Mouse (Mus musculus) cerebellum, adult (tissue): Measurements from ENCODE around the gene Ckb.
"Not testable (repeated sequence)": the region's sequence is repeated elsewhere in the genome, so short reads cannot be mapped to it uniquely, and the experiment has no call there.

Source experiments
- ATAC-seq: cut with Nextera tagmentation; 2 replicates; pipeline ENCODE4 v1.9.2; 2017; ENCODE audit warnings: mild to moderate bottlenecking, moderate library complexity, mixed read lengths; ENCODE audit not compliant: insufficient number of reproducible peaks, low FRiP score, low TSS enrichment

Gene Ckb

DNA sequence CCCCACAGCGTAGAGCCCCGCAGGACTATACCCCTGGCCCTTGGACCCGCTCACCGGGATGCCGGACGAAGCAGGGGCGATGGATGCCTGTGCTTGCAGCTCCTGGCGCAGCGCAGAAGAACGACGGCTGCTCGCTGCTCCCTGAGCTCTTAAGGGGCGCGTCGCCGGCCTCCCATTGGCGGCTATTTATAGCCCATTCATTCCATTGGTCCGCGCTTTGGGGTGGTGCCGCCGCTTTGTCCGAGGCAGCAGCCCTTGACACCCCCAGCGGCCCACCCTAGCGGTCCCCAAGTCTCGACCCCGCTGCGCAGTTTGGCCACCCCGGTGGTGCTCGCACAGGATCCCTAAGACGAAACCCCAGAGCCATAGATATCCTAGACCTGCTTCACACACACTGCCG is at the start of gene Ckb:
TSS of gene Ckb (minus strand) at position 163 of the 400 bp plus-strand sequence.
- ATAC-seq, result peak; percentile 74

DNA sequence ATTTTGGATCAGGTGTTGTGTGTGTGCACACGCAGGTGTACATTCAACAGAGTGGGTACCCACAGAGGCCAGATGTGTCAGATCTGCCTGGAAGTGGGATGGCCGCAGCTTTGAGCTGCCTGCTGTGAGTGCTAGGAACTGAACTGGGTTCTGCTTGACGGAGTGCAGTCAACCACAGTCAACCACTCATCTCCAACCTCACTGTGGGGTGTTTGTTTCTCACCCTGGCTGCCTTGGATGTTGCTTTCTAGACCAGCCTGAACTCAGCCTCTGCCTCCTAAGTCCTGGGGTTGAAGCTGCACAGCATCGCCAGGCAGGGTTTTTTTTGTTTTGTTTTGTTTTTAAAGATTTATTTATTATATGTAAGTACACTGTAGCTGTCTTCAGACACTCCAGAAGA is 48.1 kb upstream of the Ckb start:
- no peak for ATAC-seq

DNA sequence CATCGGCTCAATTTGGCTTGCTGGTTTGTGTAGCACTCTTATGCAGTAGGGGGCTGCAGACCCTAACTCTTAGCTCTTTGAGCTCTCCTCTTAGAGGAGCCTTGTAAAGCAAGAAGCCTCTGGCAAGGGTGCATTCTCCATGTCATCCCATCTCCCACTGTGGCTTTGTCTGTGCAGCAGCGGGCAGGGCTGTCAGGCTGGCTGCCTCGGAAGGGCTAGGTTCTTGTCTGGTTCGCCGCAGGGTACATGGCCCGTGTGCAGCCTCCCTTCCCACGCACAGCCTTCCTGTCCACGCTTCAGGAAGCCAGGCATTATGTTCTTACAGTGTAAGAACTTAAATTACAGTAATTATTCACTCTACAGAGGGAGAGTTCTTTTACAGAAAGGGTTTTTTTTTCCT is 46.5 kb upstream of the Ckb start:
- ATAC-seq, result peak; percentile 79; the same call in 1 of the 2 replicates

DNA sequence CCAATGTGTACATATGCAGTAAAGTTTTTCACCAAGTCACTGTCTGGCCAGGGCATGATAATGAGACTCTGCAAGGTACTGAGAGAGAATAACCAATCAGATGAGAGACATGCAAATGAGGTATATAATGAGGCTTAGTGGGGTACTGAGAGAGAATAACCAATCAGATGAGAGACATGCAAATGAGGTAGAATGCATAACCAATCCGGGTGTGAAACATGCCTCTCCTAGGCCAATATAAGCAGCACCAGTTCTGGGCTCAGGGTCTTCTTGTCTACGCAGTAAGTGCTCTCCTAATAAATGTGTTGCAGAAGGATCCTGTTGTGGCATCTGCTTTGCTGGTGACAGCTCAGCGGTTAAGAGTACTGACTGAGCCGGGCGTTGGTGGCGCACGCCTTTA is 44.4 kb upstream of the Ckb start:
- ATAC-seq, result no peak

DNA sequence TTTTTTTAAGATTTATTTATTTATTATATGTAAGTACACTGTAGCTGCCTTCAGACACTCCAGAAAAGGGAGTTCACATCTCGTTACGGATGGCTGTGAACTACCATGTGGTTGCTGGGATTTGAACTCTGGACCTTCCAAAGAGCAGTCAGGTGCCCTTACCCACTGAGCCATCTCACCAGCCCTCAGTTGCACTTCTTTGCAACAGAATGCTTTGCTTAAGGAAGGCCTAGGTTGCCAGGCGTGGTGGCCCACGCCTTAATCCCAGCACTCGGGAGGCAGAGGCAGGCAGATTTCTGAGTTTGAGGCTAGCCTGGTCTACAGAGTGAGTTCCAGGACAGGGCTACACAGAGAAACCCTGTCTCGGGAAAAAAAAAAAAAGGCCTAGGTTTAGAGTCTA is 41.7 kb upstream of the Ckb start:
- ATAC-seq, result not testable (repeated sequence)

DNA sequence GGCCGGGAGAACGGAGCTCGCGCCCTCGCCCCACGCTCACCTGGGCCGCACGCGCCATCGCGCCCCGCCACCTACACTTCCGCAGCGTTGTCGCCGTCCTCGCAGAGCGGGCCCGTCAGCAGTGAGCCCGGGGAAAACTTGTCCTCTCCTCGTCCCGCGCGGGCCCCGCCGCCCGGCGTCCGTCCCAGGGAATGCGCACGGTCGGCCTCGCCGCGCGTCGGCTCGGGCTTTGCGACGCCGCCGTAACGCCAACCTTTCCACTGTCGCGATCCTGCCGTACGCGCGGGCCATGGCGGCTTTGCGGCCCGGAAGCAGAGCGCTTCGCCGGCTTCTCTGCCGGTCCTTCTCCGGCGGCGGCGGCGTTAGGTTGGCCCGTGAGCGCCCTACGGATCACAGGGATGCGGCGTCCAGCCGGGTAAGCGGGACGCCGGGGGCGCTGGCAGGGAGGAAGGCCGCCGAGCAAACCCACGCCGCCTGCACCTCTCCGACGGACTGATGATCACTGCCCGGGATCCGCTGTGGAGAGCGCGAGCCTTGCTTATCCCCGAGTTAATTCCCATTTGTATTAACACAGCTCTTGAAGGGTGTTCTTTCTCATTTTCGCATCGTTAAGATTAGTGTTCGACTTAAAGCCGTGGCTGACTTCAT is 41.0 kb upstream of the Ckb start, which contains the start of the genes Bag5 and Apopt1:
TSS of gene Bag5 (minus strand) at position 254 of the 648 bp plus-strand sequence.
TSS of gene Apopt1 (plus strand) at position 258 of the 648 bp plus-strand sequence.
- peak; percentile 87 for ATAC-seq

DNA sequence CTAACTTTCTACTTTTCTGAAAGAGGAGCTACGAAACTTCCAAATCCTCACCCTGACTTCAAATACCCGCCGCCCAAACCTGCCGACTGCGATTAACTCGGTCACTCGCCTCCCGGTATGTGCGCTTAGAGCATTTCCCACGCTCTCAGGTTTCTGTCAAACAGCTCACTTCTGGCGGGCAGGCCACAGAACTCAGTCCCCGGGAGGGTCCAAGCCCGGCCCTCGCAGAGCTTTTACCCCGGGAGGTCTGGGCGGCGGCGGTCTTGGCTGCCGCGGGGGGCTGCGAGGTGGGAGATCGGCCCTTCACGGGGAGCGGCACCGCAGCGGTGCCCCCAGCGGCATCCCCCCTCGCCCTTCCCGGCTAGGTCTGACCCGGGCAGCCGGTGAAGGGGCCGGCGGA is 40.3 kb upstream of the Ckb start:
- peak; percentile 33; the same call in 1 of the 2 replicates for ATAC-seq

DNA sequence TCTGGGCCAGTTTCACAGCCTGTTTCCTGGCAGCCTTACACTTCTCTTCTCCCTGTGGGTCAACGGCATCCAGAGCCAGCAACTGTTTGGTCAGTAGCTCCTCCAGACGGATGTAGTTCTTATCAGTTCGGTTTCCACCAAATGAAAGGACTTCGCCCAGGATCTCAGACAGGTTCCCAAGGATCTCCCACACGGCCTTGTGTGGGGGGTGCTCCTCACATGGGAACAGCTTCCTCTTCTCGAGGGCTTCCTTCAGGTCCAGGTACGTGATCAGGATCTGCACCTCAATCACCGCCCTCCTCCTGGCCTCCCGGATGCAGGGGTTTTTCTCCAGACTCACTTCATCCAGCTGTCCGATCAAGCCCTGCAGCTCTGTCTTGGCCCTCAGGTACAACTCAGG is 38.0 kb upstream of the Ckb start:
- no peak for ATAC-seq

DNA sequence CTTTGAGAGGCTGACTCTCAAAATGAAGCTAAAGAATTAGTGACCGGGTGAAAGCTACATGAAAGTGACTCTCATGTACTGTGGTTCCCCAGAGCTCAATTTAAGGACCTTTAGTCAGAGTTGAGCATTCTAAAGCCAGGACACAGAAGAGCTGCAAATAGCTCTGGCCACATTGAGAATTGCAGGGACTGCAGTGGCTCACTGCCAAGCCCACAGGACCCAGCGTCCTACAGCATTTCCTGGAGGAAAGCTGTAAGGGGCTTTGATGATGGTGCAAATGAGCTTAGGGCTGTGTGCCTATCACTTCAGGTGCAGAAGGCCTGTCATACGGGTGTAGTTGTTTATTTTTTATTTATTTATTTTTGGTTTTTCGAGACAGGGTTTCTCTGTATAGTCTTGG is 36.0 kb upstream of the Ckb start:
- ATAC-seq, result no peak

DNA sequence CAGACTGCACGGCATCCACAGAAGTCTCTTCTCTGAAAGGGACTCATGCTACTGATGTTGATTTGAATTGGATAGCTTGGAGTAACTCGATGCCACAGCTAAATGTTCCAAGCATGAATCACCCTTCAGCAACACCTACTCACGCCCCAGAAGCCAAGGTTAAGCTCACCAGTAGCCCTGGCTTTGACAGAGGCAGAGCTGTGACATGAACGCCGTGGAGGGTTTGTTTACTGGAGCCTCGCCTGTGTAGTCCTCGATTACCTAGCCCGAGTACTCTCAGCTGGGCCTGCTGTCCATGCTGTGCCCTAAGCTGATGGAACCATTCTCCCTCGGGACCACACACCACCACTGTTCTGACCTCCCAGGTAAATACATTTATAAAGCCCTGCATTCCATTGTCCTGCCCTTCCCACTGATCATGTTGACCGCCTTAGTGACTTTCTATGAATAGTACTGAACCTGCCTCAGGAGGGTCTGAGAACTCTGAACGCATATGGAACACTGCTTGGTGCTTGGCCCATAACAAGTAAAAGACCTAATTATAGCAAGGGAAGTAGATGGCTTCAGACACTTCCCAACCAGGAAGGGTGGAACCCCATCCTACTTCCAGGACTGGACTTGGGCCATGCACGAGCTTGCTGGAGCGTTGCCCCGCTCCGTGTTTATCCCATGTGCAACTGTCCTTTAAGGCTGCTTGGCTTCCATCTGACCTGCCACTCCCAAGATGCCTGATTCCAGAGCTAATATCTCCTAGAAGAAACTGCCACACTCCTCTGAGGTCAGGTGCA is 33.2 kb upstream of the Ckb start:
- no peak for ATAC-seq

DNA sequence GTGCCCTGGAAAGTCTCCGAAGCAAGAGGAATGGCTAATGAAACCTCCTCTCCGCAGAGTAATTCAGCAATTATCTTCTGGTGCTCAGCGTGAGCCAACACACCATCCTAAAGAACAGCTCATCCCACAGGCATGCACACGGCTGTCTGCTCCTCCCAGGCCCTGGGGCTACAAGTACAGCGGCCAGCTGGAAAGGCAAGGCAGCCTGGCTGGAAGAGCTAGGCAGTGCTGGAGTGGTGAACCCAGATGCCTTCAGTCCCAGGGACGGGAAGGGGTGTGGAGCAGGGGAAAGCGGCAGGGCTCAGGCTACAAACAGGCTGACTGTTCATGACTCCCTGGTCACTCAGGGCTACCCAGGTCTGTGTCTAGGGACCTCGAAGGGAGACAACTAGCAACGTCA is 32.5 kb upstream of the Ckb start:
- ATAC-seq, result no peak

DNA sequence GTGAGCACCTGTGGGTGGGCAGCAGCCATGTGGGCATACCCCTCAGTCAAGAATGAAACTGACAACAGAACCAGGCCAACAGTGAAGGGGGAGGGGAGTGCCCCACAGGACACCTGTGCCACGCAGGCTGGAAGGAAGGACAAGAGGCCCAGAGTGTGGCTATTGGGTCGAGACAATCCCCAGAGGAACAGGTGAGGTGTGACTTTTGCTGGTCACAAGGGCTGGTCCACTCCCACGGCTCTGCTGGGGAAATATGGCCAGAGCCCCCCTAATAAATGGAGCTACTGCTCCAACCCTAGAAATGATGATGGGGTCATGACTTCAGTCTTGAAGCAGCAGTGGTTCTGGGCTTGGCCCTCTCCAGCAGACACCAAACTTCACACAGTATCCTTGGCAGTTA is 31.2 kb upstream of the Ckb start:
- no peak for ATAC-seq

DNA sequence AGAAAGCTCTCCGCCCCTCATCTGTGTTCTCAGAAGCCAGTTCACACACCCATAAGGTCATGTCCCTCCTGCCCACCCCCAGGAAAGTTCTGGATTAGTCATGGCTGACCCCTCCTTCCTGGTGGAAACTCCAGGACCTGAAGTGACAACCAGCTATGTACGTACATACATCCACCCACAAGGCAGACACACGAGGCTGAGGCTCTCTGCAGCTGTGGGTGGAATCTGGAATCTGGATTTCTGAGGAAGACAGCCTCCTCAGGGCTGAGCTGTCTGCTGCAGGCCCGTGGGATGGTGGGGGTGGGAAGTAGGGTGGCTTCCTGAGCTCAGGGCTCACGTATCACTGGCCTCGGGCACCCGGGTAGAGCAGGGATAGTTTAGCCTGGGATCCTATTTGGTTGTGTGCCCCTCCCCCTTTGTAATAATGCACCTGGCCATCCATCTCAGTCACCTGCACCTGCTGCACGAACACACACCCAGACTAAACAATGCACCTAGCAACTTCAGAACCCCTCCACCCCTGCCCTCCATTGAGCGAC is 28.9 kb upstream of the Ckb start:
- no peak for ATAC-seq

DNA sequence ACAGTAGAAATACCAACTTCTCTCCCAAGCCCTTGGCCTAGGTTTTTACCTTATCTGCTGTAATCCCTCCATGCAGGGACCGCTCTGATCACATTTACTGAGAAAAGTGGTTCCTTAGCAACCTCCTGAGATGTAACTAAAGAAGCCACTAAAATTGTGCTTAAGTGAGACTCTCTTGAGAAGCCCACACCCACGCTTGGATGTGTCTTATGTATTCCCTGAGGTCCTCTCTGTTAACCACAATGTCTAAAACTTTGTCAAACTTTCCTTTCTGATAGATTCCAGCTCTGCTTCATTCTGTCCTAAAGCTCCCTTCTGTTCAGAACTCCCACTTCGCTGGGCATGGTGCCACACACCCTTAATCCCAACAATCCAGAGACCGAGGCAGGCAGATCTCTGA is 27.4 kb upstream of the Ckb start:
- ATAC-seq, result no peak

DNA sequence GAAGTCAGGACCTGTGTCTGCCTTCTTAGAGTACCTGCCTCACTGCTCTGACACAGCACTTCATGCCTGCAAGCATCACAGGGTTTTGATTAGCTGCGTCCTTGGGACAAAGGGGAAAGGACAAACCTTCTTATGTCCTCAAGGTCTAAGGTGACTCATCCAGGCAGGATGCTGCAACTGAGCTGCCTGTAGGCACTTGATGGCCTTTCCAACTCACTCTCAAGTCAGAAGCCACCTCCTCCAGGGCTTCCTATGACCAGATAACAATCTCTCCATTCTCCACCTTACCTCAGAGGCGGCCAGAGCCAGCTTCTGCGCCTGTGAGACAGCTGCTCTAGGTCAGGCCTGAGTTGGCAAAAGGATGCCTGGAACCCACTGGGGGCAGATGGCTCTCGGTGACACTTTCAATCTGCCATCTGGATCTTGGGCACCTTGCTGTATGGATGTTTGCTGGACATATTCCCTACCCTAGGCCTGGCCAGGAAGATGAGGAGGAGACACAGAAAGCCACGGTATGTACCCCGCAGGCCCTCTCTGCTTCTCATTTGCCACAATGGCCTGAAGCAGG is 26.3 kb upstream of the Ckb start:
- ATAC-seq, result no peak; the same call in 1 of the 2 replicates

DNA sequence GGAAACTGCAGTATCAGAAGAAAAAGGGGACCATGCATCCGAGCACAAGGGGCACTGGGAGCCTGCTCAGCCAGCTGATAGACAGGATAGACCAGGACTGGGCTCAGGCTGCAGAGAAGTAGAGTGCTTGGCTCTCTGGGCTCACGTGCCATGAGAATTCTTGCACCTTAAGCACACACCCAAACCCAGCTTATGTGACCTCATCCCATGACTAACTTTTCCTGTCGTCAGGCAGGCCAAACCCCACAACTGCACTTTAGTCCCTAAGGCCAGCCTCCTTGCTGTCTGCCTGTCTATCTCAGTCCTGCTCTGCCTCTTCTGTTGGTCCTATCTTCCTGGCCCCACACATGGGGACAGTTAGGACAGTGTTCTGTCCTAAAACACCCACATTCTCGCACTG is 25.6 kb upstream of the Ckb start:
- no peak for ATAC-seq

DNA sequence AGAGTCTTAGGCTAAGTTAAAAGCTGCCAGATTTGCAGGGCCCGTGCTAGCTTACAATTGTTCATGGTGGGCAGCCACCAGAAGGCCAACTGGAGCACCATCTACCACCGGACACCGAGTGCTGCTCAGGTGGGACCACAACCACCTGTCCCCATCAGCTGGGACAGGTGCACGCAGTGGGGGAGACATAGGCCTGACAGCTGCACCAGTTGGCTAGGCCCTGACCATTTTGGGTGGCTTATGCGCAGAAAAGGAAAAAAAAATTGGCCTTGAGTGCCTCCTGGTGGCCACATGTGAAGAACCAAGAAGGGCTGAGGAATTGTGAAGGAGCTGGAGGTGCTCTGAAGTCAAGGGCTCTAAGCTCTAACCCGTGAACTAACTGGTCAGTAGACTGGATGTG is 24.1 kb upstream of the Ckb start:
- ATAC-seq, result peak; percentile 56; the same call in 1 of the 2 replicates

DNA sequence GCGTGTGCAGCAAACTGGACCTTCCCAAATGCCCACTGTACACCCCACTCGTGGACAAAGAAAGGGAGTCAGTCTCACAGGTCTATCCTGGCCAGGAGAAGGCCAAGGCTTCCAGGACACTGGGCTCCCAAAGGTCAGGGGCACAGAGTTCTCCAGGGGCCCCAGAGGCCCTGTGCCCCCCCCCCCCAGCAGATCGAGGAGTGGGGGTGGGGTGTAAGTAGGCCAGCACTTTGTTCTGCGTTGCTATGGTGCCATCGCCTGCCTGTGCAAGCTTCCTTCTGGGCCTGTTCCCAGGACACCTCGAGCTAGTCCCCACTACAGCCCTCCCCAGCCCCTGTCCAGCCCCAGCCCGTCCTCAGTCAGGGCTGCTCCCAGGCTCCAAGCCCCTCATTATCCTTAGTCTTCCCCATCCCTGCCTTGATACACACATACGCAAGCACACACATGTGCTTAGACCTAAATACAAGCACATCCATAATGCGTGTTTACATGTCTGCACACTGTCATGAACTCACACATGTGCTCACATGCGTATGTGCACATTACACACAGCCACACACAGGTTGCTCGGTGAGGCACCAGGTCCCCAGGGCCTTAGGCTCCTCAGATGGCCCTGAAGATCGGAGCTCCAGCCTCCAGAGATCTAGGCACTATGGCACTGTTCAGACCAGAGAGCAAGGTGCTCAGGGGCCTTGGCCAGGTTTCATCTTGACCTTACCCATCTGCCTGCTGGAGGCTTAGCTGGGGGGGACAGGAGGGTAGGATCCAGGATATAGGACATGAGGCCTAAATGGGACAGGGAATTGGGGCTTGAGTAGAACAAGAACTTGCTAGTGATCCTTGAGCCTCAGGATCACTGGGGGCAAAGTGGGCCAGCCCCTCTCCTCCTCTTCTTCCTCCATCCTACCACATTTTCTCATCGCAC is 23.0 kb upstream of the Ckb start:
- no peak for ATAC-seq

DNA sequence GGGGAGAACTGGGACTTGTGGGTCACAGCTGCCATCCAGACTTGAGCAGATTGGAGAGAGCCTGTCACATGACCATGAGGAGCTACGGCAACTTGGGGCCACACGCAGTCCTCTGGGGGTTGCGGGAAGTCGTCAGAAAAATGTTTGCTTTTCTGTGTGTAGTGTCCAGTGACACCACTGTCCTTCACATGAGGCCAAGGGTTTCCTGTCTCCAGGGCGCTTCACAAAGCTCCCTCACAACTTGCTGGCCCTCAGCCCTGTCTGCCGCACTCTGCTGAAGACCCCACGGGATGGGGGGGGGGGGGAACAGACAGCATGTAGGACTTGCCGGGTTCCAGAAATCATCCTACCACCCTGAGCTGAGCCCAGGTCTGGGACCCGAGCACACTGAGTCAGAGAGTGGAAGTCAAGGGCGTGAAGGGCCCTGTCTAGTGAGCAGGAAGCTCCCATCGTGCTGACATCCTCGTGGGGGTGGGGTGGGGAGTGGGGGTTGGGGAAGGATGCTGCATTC is 22.2 kb upstream of the Ckb start:
- no peak for ATAC-seq
